Mouse (Mus musculus): ENCODE measurements at regions not wholly inside any gene's neighbourhood (a gene's known extent, or its start where the extent isn't known, plus 50 kb on each side); places are given as distances from the start of the nearest gene placed in this dataset.
"Not testable (repeated sequence)": the region's sequence is repeated elsewhere in the genome, so short reads cannot be mapped to it uniquely, and the experiment has no call there.

- DNase-seq (ENCODE audit: low read depth, low spot score), result no peak
Observed at GRCm38 (mm10) chr8:5523281-5523680, 418.1 kb upstream of the Slc10a2 start.

- no peak for DNase-seq (ENCODE audit: low read depth, low spot score)
Observed at GRCm38 (mm10) chr8:5495861-5496260, 390.7 kb upstream of the Slc10a2 start.

GRCm38 (mm10) chr8:5490491-5490890 lies 385.3 kb upstream of the Slc10a2 start:
- no peak for DNase-seq (ENCODE audit: low read depth, low spot score)

- peak; percentile 82 for DNase-seq (ENCODE audit: low read depth, low spot score)
Observed at GRCm38 (mm10) chr8:5482938-5483337, 377.8 kb upstream of the Slc10a2 start.

GRCm38 (mm10) chr8:5472999-5473398 lies 367.8 kb upstream of the Slc10a2 start:
- no peak for DNase-seq (ENCODE audit: low read depth, low spot score)

- DNase-seq (ENCODE audit: low read depth, low spot score), result no peak
Observed at GRCm38 (mm10) chr8:5472582-5472981, 367.4 kb upstream of the Slc10a2 start.

GRCm38 (mm10) chr8:5457619-5458018 lies 352.5 kb upstream of the Slc10a2 start:
- no peak for DNase-seq (ENCODE audit: low read depth, low spot score)

GRCm38 (mm10) chr8:5453469-5453868 lies 348.3 kb upstream of the Slc10a2 start:
- DNase-seq (ENCODE audit: low read depth, low spot score), result no peak

GRCm38 (mm10) chr8:5442243-5442642 lies 337.1 kb upstream of the Slc10a2 start:
- DNase-seq (ENCODE audit: low read depth, low spot score), result not testable (repeated sequence)

- not testable (repeated sequence) for DNase-seq (ENCODE audit: low read depth, low spot score)
Observed at GRCm38 (mm10) chr8:5440404-5440803, 335.3 kb upstream of the Slc10a2 start.

GRCm38 (mm10) chr8:5439054-5439453 lies 333.9 kb upstream of the Slc10a2 start:
- no peak for DNase-seq (ENCODE audit: low read depth, low spot score)

GRCm38 (mm10) chr8:5428303-5428971 lies 323.3 kb upstream of the Slc10a2 start:
- DNase-seq (ENCODE audit: low read depth, low spot score), result peak; percentile 5

GRCm38 (mm10) chr8:5416841-5417240 lies 311.7 kb upstream of the Slc10a2 start:
- not testable (repeated sequence) for DNase-seq (ENCODE audit: low read depth, low spot score)

GRCm38 (mm10) chr8:5384851-5385250 lies 279.7 kb upstream of the Slc10a2 start:
- DNase-seq (ENCODE audit: low read depth, low spot score), result no peak

- DNase-seq (ENCODE audit: low read depth, low spot score), result no peak
Observed at GRCm38 (mm10) chr8:5378001-5378400, 272.9 kb upstream of the Slc10a2 start.

- no peak for DNase-seq (ENCODE audit: low read depth, low spot score)
Observed at GRCm38 (mm10) chr8:5339953-5340352, 234.8 kb upstream of the Slc10a2 start.

GRCm38 (mm10) chr8:5314594-5314993 lies 209.4 kb upstream of the Slc10a2 start:
- DNase-seq (ENCODE audit: low read depth, low spot score), result no peak

- DNase-seq (ENCODE audit: low read depth, low spot score), result no peak
Observed at GRCm38 (mm10) chr8:5299982-5300381, 194.8 kb upstream of the Slc10a2 start.

GRCm38 (mm10) chr8:5297190-5297589 lies 192.0 kb upstream of the Slc10a2 start:
- no peak for DNase-seq (ENCODE audit: low read depth, low spot score)

GRCm38 (mm10) chr8:5285708-5286161 lies 180.6 kb upstream of the Slc10a2 start:
- DNase-seq (ENCODE audit: low read depth, low spot score), result peak; percentile 63

- no peak for DNase-seq (ENCODE audit: low read depth, low spot score)
Observed at GRCm38 (mm10) chr8:5283799-5284198, 178.6 kb upstream of the Slc10a2 start.

GRCm38 (mm10) chr8:5262316-5262715 lies 157.2 kb upstream of the Slc10a2 start:
- no peak for DNase-seq (ENCODE audit: low read depth, low spot score)

GRCm38 (mm10) chr8:5241871-5242270 lies 136.7 kb upstream of the Slc10a2 start:
- not testable (repeated sequence) for DNase-seq (ENCODE audit: low read depth, low spot score)
